Mouse (Mus musculus) stomach, embryonic 15.5 days (tissue): ENCODE measurements around the gene Glg1. TPM values are rescaled to one million over a fixed set of nuclear protein-coding genes. Genes with fewer than 3 reads are reported as not detected.
A peak's percentile ranks its signal among the peaks of the same experiment; 100 is the strongest.
"Not testable (repeated sequence)": the region's sequence is repeated elsewhere in the genome, so short reads cannot be mapped to it uniquely, and the experiment has no call there.

Source experiments
- ATAC-seq: fragments of 200-750 bp; cut with Nextera tagmentation; 2 replicates; pipeline ENCODE4 v1.8.0; 2017; ENCODE audit warnings: low read depth, moderate number of reproducible peaks, moderate TSS enrichment; ENCODE audit not compliant: insufficient read depth, low FRiP score
- H3K27ac ChIP-seq: fragments of 300-500 bp; sonication (generic); 2 replicates; pipeline ENCODE4 v1.5.1; 2015; ENCODE audit warnings: mild to moderate bottlenecking, inconsistent platforms
- H3K27me3 ChIP-seq: fragments of 300-500 bp; sonication (generic); replicated peaks from 2 replicates; pipeline ENCODE4 v1.6.1; 2015; ENCODE audit warnings: inconsistent platforms
- H3K36me3 ChIP-seq: fragments of 300-500 bp; sonication (generic); 2 replicates; pipeline ENCODE4 v1.6.1; 2015; ENCODE audit warnings: inconsistent platforms
- H3K4me1 ChIP-seq: fragments of 300-500 bp; sonication (generic); 2 replicates; pipeline ENCODE4 v1.6.1; 2015; ENCODE audit warnings: inconsistent platforms
- H3K4me2 ChIP-seq: fragments of 300-500 bp; sonication (generic); 2 replicates; pipeline ENCODE4 v1.6.1; 2015; ENCODE audit warnings: mild to moderate bottlenecking, inconsistent platforms
- H3K4me3 ChIP-seq: fragments of 300-500 bp; sonication (generic); replicated peaks from 2 replicates; pipeline ENCODE4 v1.5.1; 2015; ENCODE audit warnings: inconsistent platforms
- H3K9ac ChIP-seq: fragments of 300-500 bp; sonication (generic); 2 replicates; pipeline ENCODE4 v1.6.1; 2015; ENCODE audit warnings: inconsistent platforms
- H3K9me3 ChIP-seq: fragments of 300-500 bp; sonication (generic); 2 replicates; pipeline ENCODE4 v1.6.1; 2016; ENCODE audit warnings: inconsistent platforms
- WGBS: fragments of 180-500 bp; shearing (Covaris S2); methylation state at CpG from one replicate; pipeline ENCODE4 v1.1.7; 2015; 5-methylcytosine and 5-hydroxymethylcytosine counted together
- polyA plus RNA-seq: library from polyadenylated mRNA; unstranded; fragments of >200 nt; fragmentation: Nextera tagmentation; extraction: Ambion mirVana; gene quantifications from 2 replicates; pipeline ENCODE4 v1.2.1, GENCODE M21; 2015

Glg1 gene
- polyA plus RNA-seq, 1 experiment from 2014 or later = 63.4 TPM

DNA sequence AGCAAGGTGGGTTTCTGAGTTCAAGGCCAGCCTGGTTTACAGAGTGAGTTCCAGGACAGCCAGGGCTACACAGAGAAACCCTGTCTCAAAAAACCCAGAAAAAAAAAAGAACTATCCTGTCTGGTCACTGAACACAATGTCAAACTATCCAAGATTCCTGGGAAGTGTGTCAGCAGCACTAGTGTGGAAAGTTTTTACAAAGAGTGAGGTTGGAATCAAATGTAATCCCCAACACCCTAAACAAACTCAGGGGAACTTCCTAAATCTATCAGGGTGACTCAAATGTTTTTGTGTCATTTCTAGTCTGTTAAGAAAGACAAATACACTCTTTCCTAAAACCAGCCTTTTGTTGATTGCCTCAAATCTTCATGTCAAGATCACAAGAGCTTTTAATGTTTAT, 62.8 kb downstream of the Glg1 start:
- Histone ChIP-seq H3K4me3 (no peak overlapping the region), H3K36me3 (peaks cover 6% of the 10 kb centered on the region), H3K9ac (no peak overlapping the region), H3K4me1 (no peaks in the 10 kb centered on the region), H3K27me3 (no peaks in the 10 kb centered on the region), H3K9me3 (no peaks in the 10 kb centered on the region), H3K27ac (no peak overlapping the region), H3K4me2 (no peak overlapping the region)
- ATAC-seq = no peak

DNA sequence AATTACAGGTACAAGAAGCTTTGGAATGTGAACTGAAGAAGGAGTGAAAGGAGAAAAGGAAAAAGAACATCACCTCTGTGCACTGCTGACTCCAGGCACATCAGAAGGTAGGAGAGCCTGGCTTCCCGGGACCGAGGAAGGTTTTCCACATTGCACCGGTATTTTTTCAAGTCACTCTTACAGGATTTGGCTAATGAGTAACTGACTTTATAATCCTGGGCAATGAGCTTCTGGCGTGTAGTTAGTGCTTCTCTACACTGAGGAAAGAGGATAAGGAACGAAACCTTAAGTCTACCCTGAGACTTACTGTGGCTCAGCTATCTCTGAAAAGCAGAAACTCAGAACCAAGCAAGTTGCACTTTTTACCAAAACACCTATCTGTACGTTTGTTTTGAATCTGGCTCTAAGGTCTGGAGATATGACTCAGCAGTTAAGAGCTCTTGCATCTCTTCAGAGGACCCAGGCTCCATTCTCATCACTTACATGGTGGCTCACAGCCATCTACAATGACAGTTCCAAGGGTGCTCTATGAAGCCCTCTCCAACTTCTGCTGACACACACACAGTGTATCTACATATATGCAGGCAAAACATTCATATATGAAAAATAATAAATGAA, 70.3 kb downstream of the Glg1 start:
- Histone ChIP-seq H3K4me1 (no peaks in the 10 kb centered on the region), H3K4me2 (no peak overlapping the region), H3K9me3 (no peaks in the 10 kb centered on the region), H3K27me3 (no peaks in the 10 kb centered on the region), H3K4me3 (no peak overlapping the region), H3K36me3 (peaks cover 23% of the 10 kb centered on the region), H3K27ac (no peak overlapping the region), H3K9ac (no peak overlapping the region)
- 75% methylated on average over 6 of the region's 6 CpGs for WGBS
- ATAC-seq = no peak

DNA sequence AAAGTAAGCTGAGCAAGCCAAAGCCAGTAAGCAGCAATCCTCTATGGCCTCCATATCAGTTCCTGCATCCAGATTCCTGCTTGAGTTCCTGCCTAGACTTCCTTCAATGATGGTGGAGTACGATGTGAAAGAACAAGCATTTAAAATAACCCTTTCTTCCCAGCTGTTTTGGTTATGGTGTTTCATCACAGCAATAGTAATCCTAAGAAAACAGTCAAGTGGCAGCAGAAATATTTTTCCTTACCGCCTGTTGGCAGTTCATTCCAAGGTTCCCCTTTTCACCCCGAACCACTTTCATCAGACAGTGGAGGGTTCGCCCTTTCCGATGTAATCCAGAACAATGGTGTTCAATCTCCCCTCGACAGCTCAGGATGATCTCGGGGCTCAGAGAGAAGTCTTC, 71.5 kb downstream of the Glg1 start:
- H3K36me3 ChIP-seq = peaks cover 29% of the 10 kb centered on the region
- no peak overlapping the region for H3K4me2 ChIP-seq
- no peak overlapping the region for H3K9ac ChIP-seq
- H3K9me3 ChIP-seq = no peaks in the 10 kb centered on the region
- no peaks in the 10 kb centered on the region for H3K27me3 ChIP-seq
- ATAC-seq = no peak
- H3K4me1 ChIP-seq = no peaks in the 10 kb centered on the region
- 93% methylated on average over 7 of the region's 7 CpGs for WGBS
- H3K4me3 ChIP-seq = no peak overlapping the region
- H3K27ac ChIP-seq = no peak overlapping the region

DNA sequence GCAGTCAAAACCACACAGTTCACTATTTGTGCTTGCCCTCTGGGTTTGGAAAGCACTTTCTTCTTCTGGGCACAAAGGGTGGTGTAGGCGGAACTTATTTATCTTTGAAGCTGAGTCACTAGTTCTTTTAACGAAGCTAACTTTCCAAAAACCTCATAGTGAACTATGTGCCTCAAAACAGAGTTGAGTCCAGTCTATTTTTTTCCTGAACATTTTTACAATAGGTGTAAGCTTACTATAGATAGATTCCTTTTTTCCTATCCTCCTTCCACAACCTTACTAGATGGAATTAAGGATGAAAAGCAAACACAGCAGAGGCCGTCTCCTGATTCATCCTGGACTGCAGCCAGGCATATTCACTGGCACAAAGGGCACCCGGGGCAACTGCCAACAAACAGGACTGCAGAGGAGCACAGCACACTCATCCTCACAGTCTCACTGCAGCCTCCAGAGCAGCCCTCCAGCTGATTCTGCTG, 73.5 kb downstream of the Glg1 start:
- no peak for ATAC-seq
- Histone ChIP-seq H3K27ac (no peak overlapping the region), H3K4me3 (no peak overlapping the region), H3K27me3 (no peaks in the 10 kb centered on the region), H3K36me3 (peaks cover 29% of the 10 kb centered on the region), H3K9ac (no peak overlapping the region), H3K9me3 (no peaks in the 10 kb centered on the region), H3K4me1 (no peaks in the 10 kb centered on the region), H3K4me2 (no peak overlapping the region)
- 62% methylated on average over 4 of the region's 4 CpGs for WGBS

DNA sequence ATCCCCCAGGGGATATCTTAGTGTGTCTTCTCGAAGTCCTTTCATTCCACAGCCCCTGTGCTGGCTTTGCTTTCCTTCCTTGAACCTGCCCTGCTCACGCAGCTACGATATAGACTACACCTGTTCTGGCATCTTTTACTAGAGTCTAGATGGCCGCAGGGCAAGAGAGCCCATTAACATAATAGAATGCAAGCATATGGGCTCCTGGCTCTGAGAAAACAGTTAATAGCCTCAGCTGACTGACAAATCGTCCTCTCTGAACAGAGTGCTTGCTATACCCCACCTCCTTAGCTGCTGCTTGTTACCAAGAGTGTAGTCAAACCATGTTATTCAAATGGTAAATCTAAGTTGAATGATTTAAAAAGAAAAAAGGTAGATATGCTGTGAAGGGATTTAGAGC, 87.4 kb downstream of the Glg1 start:
- H3K9ac ChIP-seq = no peak overlapping the region
- no peak overlapping the region for H3K4me2 ChIP-seq
- no peaks in the 10 kb centered on the region for H3K9me3 ChIP-seq
- H3K27ac ChIP-seq = no peak overlapping the region
- H3K36me3 ChIP-seq = peaks cover 51% of the 10 kb centered on the region
- no peaks in the 10 kb centered on the region for H3K4me1 ChIP-seq
- no peak for ATAC-seq
- no peak overlapping the region for H3K4me3 ChIP-seq
- 90% methylated on average over 5 of the region's 5 CpGs for WGBS
- no peaks in the 10 kb centered on the region for H3K27me3 ChIP-seq

DNA sequence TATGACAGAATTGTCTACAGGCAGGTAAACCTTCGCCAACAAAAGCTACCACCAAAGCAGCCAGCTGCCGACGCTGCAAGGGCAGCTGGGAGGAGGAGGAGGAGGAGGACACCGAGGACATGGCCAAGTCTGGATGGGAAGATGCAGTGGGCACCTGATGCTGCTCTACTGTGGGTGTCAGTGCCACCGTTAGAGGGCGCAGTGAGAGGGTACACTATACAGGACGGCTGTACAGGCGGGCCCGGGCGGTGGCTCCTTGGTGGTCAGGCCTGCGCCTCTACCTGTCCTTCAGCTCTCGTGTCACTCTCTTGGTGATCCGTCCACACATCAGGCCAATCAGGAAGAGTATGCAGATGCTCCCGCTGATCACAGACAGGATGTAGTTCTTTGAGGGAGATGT, 101.4 kb downstream of the Glg1 start:
- Histone ChIP-seq H3K4me1 (no peaks in the 10 kb centered on the region), H3K4me3 (no peak overlapping the region), H3K36me3 (peaks cover 61% of the 10 kb centered on the region), H3K27ac (no peak overlapping the region), H3K27me3 (no peaks in the 10 kb centered on the region), H3K4me2 (no peak overlapping the region), H3K9me3 (no peaks in the 10 kb centered on the region), H3K9ac (no peak overlapping the region)
- WGBS = 60% methylated on average over 14 of the region's 14 CpGs
- peak; percentile 60; the same call in 1 of the 2 replicates for ATAC-seq

DNA sequence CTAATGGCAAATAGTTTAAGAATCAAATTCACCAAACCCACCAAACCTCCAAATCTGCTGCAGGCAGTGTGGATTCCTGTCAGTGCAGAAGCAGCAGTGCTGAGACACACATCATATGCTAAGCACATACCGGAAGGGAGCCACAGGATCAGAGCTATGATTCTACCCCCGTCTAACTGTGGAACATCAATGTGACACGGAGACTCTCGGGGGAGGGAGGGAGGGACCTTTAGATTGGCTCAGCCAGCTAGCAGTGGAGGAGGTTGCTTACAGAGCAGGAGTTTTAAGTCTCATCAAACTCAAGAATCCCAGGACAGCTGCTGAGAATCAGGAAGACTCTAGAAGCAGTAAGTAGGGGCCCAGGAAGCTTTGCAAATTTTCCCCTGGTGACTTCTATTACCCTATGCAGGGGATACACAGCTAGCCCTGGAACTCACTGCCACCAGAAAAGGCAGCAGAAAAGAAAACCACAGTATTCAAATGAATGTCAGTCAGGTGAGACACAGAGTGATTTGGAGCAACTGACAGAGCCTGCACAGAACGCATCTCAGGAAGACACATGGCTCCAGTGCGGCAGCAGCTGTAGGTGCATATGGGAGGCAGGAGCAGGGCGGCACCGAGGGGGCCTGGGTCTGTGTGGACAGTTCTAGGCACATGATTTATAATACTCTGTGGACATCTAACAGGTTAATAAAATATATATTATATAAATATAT, 103.1 kb downstream of the Glg1 start:
- no peak overlapping the region for H3K9ac ChIP-seq
- WGBS = 84% methylated on average over 8 of the region's 8 CpGs
- H3K36me3 ChIP-seq = peaks cover 46% of the 10 kb centered on the region
- no peak overlapping the region for H3K27ac ChIP-seq
- ATAC-seq = no peak
- H3K4me1 ChIP-seq = no peaks in the 10 kb centered on the region
- H3K4me3 ChIP-seq = no peak overlapping the region
- no peak overlapping the region for H3K4me2 ChIP-seq
- H3K9me3 ChIP-seq = no peaks in the 10 kb centered on the region
- no peaks in the 10 kb centered on the region for H3K27me3 ChIP-seq

DNA sequence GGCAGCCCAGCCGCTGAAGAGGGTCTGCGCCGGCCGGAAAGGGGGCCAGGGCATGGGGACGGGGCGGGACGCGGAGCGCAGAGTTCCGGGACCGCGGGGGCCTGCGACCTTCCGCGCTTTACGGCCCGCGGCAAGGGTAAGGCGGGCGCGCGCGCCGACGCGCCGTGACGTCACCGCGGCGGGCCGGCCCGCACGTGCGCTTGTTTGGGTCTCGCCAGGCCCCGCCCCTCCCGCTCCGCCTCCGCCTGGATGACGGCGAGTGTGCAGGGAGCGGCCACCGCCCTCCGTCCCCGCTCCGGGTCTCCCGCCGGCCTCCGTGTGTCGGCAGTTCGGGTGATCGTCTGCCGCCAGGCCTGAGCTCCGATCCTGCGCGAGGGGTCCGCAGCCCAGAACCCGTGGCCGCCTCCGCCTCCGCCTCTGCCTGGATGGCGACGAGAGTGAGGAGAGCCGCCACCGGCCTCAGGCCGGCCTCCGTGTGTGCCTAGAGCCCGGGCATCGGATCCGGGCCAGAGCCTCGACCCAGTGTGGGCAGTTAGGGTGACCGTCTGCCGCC, 113.5 kb downstream of the Glg1 start:
- peak overlapping the region; percentile 84 for H3K4me2 ChIP-seq
- H3K27ac ChIP-seq = 0 out of 2 replicates have a peak overlapping the region, but pooled peaks have one; percentile 16
- H3K4me1 ChIP-seq = peaks cover 11% of the 10 kb centered on the region; the same call in 1 of the 2 replicates
- not testable (repeated sequence) for H3K27me3 ChIP-seq, H3K36me3 ChIP-seq, H3K9me3 ChIP-seq
- H3K9ac ChIP-seq = peak overlapping the region; percentile 60
- peak overlapping the region; percentile 65 for H3K4me3 ChIP-seq
- WGBS = under 1% methylated on average over 66 of the region's 74 CpGs
- ATAC-seq = peak; percentile 93

DNA sequence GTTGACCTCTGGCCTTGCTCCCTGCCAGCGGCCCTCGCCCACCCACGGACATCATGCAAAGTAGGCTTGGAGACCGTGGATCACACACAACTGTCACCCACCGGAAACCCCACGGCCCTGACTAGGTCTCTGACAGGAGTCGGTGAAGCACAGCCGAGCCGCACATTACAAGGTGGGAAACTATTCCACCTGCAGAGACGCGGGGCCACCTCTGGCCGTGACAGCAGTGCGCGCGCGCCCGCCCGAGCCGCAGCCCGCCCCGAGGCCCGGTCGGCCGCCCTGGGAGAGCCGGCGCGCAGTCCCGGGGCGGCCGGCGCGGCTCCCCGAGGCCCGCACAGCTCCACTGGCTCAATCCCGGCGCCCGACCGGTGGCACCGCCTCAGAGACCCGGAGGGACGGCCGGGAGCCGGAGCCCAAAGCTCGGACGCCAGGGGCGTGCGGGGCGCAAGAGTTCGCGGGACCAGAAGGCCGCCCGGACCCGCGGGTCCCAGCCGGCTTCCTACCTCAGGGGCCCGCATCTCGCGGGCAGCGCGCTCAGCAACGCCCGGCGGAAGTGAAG, 114.0 kb downstream of the Glg1 start:
- under 1% methylated on average over 62 of the region's 63 CpGs for WGBS
- H3K4me2 ChIP-seq = peak overlapping the region; percentile 77
- peak; percentile 49 for ATAC-seq

DNA sequence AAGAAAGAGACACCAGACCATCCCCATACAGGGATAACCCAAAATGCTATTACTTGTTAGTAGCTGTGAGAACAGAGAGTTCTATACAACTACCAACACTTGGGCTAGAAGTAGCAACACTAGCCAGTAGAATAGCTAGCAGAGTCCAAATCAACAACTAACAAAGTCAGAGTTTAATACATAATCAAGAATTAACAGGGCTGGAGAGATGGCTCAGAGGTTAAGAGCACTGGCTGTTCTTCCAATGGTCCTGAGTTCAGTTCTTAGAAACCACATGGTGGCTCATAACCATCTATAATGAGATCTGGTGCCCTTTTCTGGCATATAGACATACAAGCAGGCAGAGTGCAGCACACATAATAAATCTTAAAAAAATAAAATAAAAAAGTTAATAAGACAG, 116.5 kb downstream of the Glg1 start:
- H3K27ac ChIP-seq = no peak overlapping the region
- ATAC-seq = no peak
- no peak overlapping the region for H3K4me3 ChIP-seq
- H3K4me2 ChIP-seq = no peak overlapping the region
- H3K4me1 ChIP-seq = peaks cover 11% of the 10 kb centered on the region; the same call in 1 of the 2 replicates
- H3K36me3 ChIP-seq = no peaks in the 10 kb centered on the region
- no peaks in the 10 kb centered on the region for H3K9me3 ChIP-seq
- H3K9ac ChIP-seq = no peak overlapping the region
- no peaks in the 10 kb centered on the region for H3K27me3 ChIP-seq

More for the DNA sequence above, 114.0 kb downstream of the Glg1 start:
- Histone ChIP-seq H3K27ac (0 out of 2 replicates have a peak overlapping the region, but pooled peaks have one; percentile 16), H3K4me3 (peak overlapping the region; percentile 65), H3K9ac (peak overlapping the region; percentile 60), H3K4me1 (peaks cover 11% of the 10 kb centered on the region; the same call in 1 of the 2 replicates)
- H3K9me3 ChIP-seq, H3K27me3 ChIP-seq, H3K36me3 ChIP-seq: not testable (repeated sequence)

DNA sequence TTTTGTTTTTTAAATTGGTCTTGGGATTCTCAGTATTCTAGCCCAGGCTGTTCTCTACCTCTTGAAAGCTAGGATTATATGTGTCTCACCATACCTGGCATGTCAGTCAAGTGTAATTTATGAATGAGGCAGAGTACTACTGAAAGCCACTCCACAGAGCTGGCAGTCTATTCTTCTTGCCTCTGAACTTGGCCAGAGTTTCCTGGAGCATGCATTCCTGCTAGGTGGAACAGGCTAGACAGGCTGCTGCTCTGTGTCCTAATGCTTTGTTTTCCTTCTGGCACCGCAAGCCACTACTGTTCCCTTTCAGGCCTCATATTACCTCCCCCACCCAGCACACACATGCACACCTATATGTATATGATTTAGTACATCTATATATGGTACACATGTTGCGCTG, 128.3 kb downstream of the Glg1 start:
- no peaks in the 10 kb centered on the region for H3K4me1 ChIP-seq
- H3K9me3 ChIP-seq = no peaks in the 10 kb centered on the region
- H3K27me3 ChIP-seq = no peaks in the 10 kb centered on the region
- peaks cover 35% of the 10 kb centered on the region for H3K36me3 ChIP-seq
- WGBS = 90% methylated on average over 2 of the region's 2 CpGs
- no peak overlapping the region for H3K27ac ChIP-seq
- no peak overlapping the region for H3K4me2 ChIP-seq
- no peak overlapping the region for H3K4me3 ChIP-seq
- no peak overlapping the region for H3K9ac ChIP-seq
- ATAC-seq = no peak

DNA sequence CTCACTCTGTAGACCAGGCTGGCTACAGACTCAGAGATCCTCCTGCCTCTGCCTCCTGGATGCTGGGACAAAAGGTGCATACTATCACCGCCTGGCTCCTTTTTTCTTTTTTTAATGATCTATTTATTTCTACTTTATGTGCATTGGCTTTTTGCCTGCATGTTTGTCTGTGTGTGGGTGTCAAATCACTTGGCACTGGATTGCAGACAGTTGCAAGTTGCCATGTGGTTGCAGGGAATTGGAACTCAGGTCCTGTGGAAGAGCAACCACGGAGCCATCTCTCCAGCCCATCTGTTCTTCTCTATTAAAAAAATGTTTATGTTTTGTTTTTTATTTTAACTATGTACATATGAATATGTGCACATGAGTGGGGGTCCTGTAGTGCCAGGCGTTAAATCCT, 139.5 kb downstream of the Glg1 start:
- Histone ChIP-seq H3K27ac (no peak overlapping the region), H3K4me3 (no peak overlapping the region), H3K36me3 (peaks cover 25% of the 10 kb centered on the region), H3K4me2 (no peak overlapping the region), H3K9me3 (no peaks in the 10 kb centered on the region), H3K9ac (no peak overlapping the region), H3K4me1 (no peaks in the 10 kb centered on the region), H3K27me3 (no peaks in the 10 kb centered on the region)
- 93% methylated on average over 3 of the region's 3 CpGs for WGBS
- ATAC-seq = no peak
